22 mouse cellular contexts compared by ENCODE assay signal in the genomic region with DNA sequence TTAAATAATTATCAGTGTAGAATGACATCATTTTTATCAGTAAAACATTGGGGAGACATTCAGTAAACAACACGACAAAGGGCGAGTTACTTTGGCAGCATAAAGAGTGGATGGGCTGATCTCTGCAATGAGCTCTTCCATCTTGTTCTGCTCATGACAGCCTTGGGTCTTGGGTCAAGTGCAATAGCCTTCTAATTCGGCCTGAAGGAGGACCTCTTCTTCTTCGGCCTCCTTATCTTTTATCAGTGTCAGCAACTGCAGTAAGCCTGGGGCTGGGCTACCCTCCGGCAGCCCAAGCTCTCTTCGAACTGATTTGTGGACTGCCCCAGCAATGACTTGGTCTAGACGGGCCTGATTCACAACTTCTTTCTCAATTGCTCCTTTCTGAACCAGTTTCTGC. TPM values are rescaled to one million over a fixed set of nuclear protein-coding genes. Genes with fewer than 3 reads are reported as not detected.
A peak's percentile ranks its signal among the peaks of the same experiment; 100 is the strongest.
DNase-seq lines count a peak whose midpoint lies in the region; ATAC-seq and TF ChIP-seq lines count a peak whose summit lies in the region.
"Had no signal": no experiment of that assay in that cellular context is flagged by ENCODE, and none has a peak within 500 bp of the region (broad histone marks: within the 10 kb centered on the region; RNA-seq: fewer than 3 reads in every experiment).

No protein-coding gene starts in this region.

- no peak overlapping the region for H3K9ac ChIP-seq in liver, embryonic 11.5 days (ENCODE audit: low read depth, low read length)
- peak overlapping the region; percentile 93; the same call in 1 of the 2 replicates for H3K9ac ChIP-seq in hindbrain, postnatal 0 days (replicated peaks; ENCODE audit: low read length)
- no peak overlapping the region for H3K9ac ChIP-seq in neural tube, embryonic 12.5 days
- H3K9ac ChIP-seq in lung, postnatal 0 days (replicated peaks; ENCODE audit: low read depth) = no peak overlapping the region
- H3K9ac ChIP-seq: embryonic facial prominence, embryonic 15.5 days had no signal

- no peak for TF ChIP-seq CTCF in hindbrain, postnatal 0 days (IDR thresholded peaks at IDR 0.05; ENCODE audit: low read depth)
- no peak for TF ChIP-seq CTCF in lung, postnatal 0 days (IDR thresholded peaks at IDR 0.05)

- no peaks in the 10 kb centered on the region for H3K9me3 ChIP-seq in liver, embryonic 11.5 days (ENCODE audit: control insufficient read depth, low read length)
- no peaks in the 10 kb centered on the region for H3K9me3 ChIP-seq in hindbrain, postnatal 0 days (ENCODE audit: low read length)
- no peaks in the 10 kb centered on the region for H3K9me3 ChIP-seq in neural tube, embryonic 12.5 days
- no peaks in the 10 kb centered on the region for H3K9me3 ChIP-seq in lung, postnatal 0 days (ENCODE audit: low read length)
- H3K9me3 ChIP-seq: embryonic facial prominence, embryonic 15.5 days; G1E; heart, embryonic 12.5 days had no signal

- H3K27me3 ChIP-seq in liver, embryonic 11.5 days (replicated peaks; ENCODE audit: control insufficient read depth, insufficient read depth, low read length) = no peaks in the 10 kb centered on the region
- no peaks in the 10 kb centered on the region for H3K27me3 ChIP-seq in hindbrain, postnatal 0 days (ENCODE audit: insufficient read depth, low read length)
- no peaks in the 10 kb centered on the region for H3K27me3 ChIP-seq in neural tube, embryonic 12.5 days (replicated peaks)
- no peaks in the 10 kb centered on the region for H3K27me3 ChIP-seq in lung, postnatal 0 days (replicated peaks; ENCODE audit: insufficient read depth, low read length)
- H3K27me3 ChIP-seq: embryonic facial prominence, embryonic 15.5 days; heart, embryonic 12.5 days; megakaryocyte, embryonic 14.5 days had no signal

- DNase-seq in heart, adult 11 months = peak; percentile 71
- DNase-seq in heart, postnatal 25 days (ENCODE audit: low spot score) = no peak
- DNase-seq in liver, embryonic 11.5 days (ENCODE audit: low spot score) = no peak
- DNase-seq in liver = no peak
- DNase-seq in hindbrain, postnatal 0 days (ENCODE audit: low spot score) = no peak
- DNase-seq in lung, postnatal 0 days (ENCODE audit: low spot score) = no peak
- DNase-seq in left cerebral cortex, adult 9 months (ENCODE audit: low spot score in 2 of 2) = no peak
- DNase-seq: adrenal gland, adult 2 months; cerebellum, adult 11 months; gastrocnemius, postnatal 25 days; kidney, adult 8-10 months; retina, postnatal 1 day had no signal

- no peaks in the 10 kb centered on the region for H3K36me3 ChIP-seq in liver, embryonic 11.5 days (ENCODE audit: control insufficient read depth, insufficient read depth, low read length)
- H3K36me3 ChIP-seq in hindbrain, postnatal 0 days (ENCODE audit: insufficient read depth, low read length) = no peaks in the 10 kb centered on the region
- no peaks in the 10 kb centered on the region for H3K36me3 ChIP-seq in neural tube, embryonic 12.5 days
- H3K36me3 ChIP-seq in lung, postnatal 0 days (ENCODE audit: insufficient read depth, low read length) = no peaks in the 10 kb centered on the region

- H3K4me3 ChIP-seq in liver, embryonic 11.5 days (ENCODE audit: low read depth, low read length) = no peak overlapping the region
- no peak overlapping the region for H3K4me3 ChIP-seq in hindbrain, postnatal 0 days (ENCODE audit: low read length)
- H3K4me3 ChIP-seq in neural tube, embryonic 12.5 days = no peak overlapping the region
- no peak overlapping the region for H3K4me3 ChIP-seq in lung, postnatal 0 days (ENCODE audit: low read depth, low read length)

- peaks cover 18% of the 10 kb centered on the region for H3K4me1 ChIP-seq in liver, embryonic 11.5 days (replicated peaks; ENCODE audit: control insufficient read depth, insufficient read depth, low read length)
- H3K4me1 ChIP-seq in hindbrain, postnatal 0 days (ENCODE audit: insufficient read depth, low read length) = 0 out of 2 replicates have a peak, but pooled peaks cover 6% of the 10 kb centered on the region
- peaks cover 20% of the 10 kb centered on the region for H3K4me1 ChIP-seq in neural tube, embryonic 12.5 days
- H3K4me1 ChIP-seq in lung, postnatal 0 days (ENCODE audit: insufficient read depth, low read depth, low read length) = peaks cover 5% of the 10 kb centered on the region; the same call in 1 of the 2 replicates

- no peak for TF ChIP-seq EP300 in lung, postnatal 0 days (IDR thresholded peaks at IDR 0.05)

- intact Hi-C loops in heart, postnatal 25 days (cut with DNase I) = loop anchor here (2.0 to 5.0 kb wide), 2 partner anchors 15 to 135 kb away; a partner anchor contains a TSS

- 62% methylated on average over 7 of the region's 7 CpGs for WGBS in liver, embryonic 11.5 days
- WGBS in hindbrain, postnatal 0 days = 85% methylated on average over 7 of the region's 7 CpGs
- 88% methylated on average over 7 of the region's 7 CpGs for WGBS in neural tube, embryonic 12.5 days
- WGBS in lung, postnatal 0 days = 69% methylated on average over 7 of the region's 7 CpGs

- ATAC-seq in liver, embryonic 11.5 days (replicated peaks; ENCODE audit: low FRiP score) = no peak
- ATAC-seq in hindbrain, postnatal 0 days = no peak
- ATAC-seq in neural tube, embryonic 12.5 days (ENCODE audit: low FRiP score, low read depth) = no peak
- no peak for ATAC-seq in lung, postnatal 0 days

- peak overlapping the region; percentile 86; the same call in 1 of the 2 replicates for H3K4me2 ChIP-seq in liver, embryonic 11.5 days
- peak overlapping the region; percentile 77 for H3K4me2 ChIP-seq in hindbrain, postnatal 0 days (ENCODE audit: low read depth, low read length)
- H3K4me2 ChIP-seq in neural tube, embryonic 12.5 days (replicated peaks) = peak overlapping the region; percentile 88; the same call in 1 of the 2 replicates
- no peak overlapping the region for H3K4me2 ChIP-seq in lung, postnatal 0 days (replicated peaks; ENCODE audit: low read depth, low read length)

- H3K27ac ChIP-seq in liver, embryonic 11.5 days (ENCODE audit: low read depth, low read length) = no peak overlapping the region
- H3K27ac ChIP-seq in hindbrain, postnatal 0 days = no peak overlapping the region
- no peak overlapping the region for H3K27ac ChIP-seq in neural tube, embryonic 12.5 days
- H3K27ac ChIP-seq in lung, postnatal 0 days (ENCODE audit: low read length) = no peak overlapping the region
- H3K27ac ChIP-seq: embryonic facial prominence, embryonic 15.5 days had no signal

RNA-seq across cellular contexts. Expression of a gene that starts 1.4 kb away (rescaled TPM):
- total RNA-seq in heart, postnatal 25 days (2021) = 1 to 10 TPM; 7.3 to 7.9 TPM
- polyA plus RNA-seq in liver, embryonic 11.5 days (2014; fragmentation: Nextera tagmentation; extraction: Ambion mirVana) = 18.3 and 18.4 TPM in 2 replicates
- 13.9 and 20.7 TPM in 2 replicates for total RNA-seq in hindbrain, postnatal 0 days (2014; rRNA removed)
- 62.3 and 64.9 TPM in 2 replicates for polyA plus RNA-seq in hindbrain, postnatal 0 days (2015; fragmentation: Nextera tagmentation; extraction: Ambion mirVana)
- polyA plus RNA-seq in neural tube, embryonic 12.5 days (2016; fragmentation: Nextera tagmentation; extraction: Ambion mirVana) = 38.4 and 42.9 TPM in 2 replicates
- polyA plus RNA-seq in lung, postnatal 0 days (2015; fragmentation: Nextera tagmentation; extraction: Ambion mirVana) = 9.7 and 10.1 TPM in 2 replicates

RNA-seq across cellular contexts. Expression of a gene that starts 1.5 kb away (rescaled TPM):
- total RNA-seq in heart, postnatal 25 days (2021) = 1 to 10 TPM; 3.3 to 3.9 TPM
- 12.6 and 14.0 TPM in 2 replicates for polyA plus RNA-seq in liver, embryonic 11.5 days (2014; fragmentation: Nextera tagmentation; extraction: Ambion mirVana)
- 4.3 and 7.1 TPM in 2 replicates for total RNA-seq in hindbrain, postnatal 0 days (2014; rRNA removed)
- 11.2 and 12.2 TPM in 2 replicates for polyA plus RNA-seq in hindbrain, postnatal 0 days (2015; fragmentation: Nextera tagmentation; extraction: Ambion mirVana)
- 11.6 and 11.7 TPM in 2 replicates for polyA plus RNA-seq in neural tube, embryonic 12.5 days (2016; fragmentation: Nextera tagmentation; extraction: Ambion mirVana)
- 9.9 and 12.5 TPM in 2 replicates for polyA plus RNA-seq in lung, postnatal 0 days (2015; fragmentation: Nextera tagmentation; extraction: Ambion mirVana)

RNA-seq across cellular contexts. Expression of a gene that starts 15.5 kb away (rescaled TPM):
- total RNA-seq in heart, postnatal 25 days (2021) = not detected
- polyA plus RNA-seq in liver, embryonic 11.5 days (2014; fragmentation: Nextera tagmentation; extraction: Ambion mirVana) = not detected in 2 replicates
- total RNA-seq in hindbrain, postnatal 0 days (2014; rRNA removed) = not detected in 2 replicates
- not detected in 2 replicates for polyA plus RNA-seq in hindbrain, postnatal 0 days (2015; fragmentation: Nextera tagmentation; extraction: Ambion mirVana)
- not detected in 2 replicates for polyA plus RNA-seq in neural tube, embryonic 12.5 days (2016; fragmentation: Nextera tagmentation; extraction: Ambion mirVana)
- polyA plus RNA-seq in lung, postnatal 0 days (2015; fragmentation: Nextera tagmentation; extraction: Ambion mirVana) = not detected in 2 replicates
- total RNA-seq: adrenal gland, adult 2 months; G1E; gastrocnemius, postnatal 25 days had no signal
- polyA plus RNA-seq: adrenal gland, adult 2 months; embryonic facial prominence, embryonic 15.5 days; heart, embryonic 12.5 days; large intestine, adult 2 months; limb, embryonic 14.5 days; lung, embryonic 16.5 days; neural tube, embryonic 11.5 days; thymus, postnatal 0 days had no signal

RNA-seq across cellular contexts. Expression of a gene that starts 15.5 kb away (rescaled TPM):
- total RNA-seq in heart, postnatal 25 days (2021) = 10 to 100 TPM; 10.8 to 11.7 TPM
- 31.0 and 36.8 TPM in 2 replicates for polyA plus RNA-seq in liver, embryonic 11.5 days (2014; fragmentation: Nextera tagmentation; extraction: Ambion mirVana)
- total RNA-seq in hindbrain, postnatal 0 days (2014; rRNA removed) = 10.2 and 10.8 TPM in 2 replicates
- polyA plus RNA-seq in hindbrain, postnatal 0 days (2015; fragmentation: Nextera tagmentation; extraction: Ambion mirVana) = 31.4 and 33.9 TPM in 2 replicates
- polyA plus RNA-seq in neural tube, embryonic 12.5 days (2016; fragmentation: Nextera tagmentation; extraction: Ambion mirVana) = 43.7 and 44.1 TPM in 2 replicates
- 15.1 and 17.6 TPM in 2 replicates for polyA plus RNA-seq in lung, postnatal 0 days (2015; fragmentation: Nextera tagmentation; extraction: Ambion mirVana)

RNA-seq across cellular contexts. Expression of a gene that starts 15.7 kb away (rescaled TPM):
- total RNA-seq in heart, postnatal 25 days (2021) = 10 to 100 TPM; 24.4 to 25.3 TPM
- 53.3 and 57.2 TPM in 2 replicates for polyA plus RNA-seq in liver, embryonic 11.5 days (2014; fragmentation: Nextera tagmentation; extraction: Ambion mirVana)
- 47.2 and 49.2 TPM in 2 replicates for total RNA-seq in hindbrain, postnatal 0 days (2014; rRNA removed)
- 26.2 and 28.1 TPM in 2 replicates for polyA plus RNA-seq in hindbrain, postnatal 0 days (2015; fragmentation: Nextera tagmentation; extraction: Ambion mirVana)
- 46.9 and 48.1 TPM in 2 replicates for polyA plus RNA-seq in neural tube, embryonic 12.5 days (2016; fragmentation: Nextera tagmentation; extraction: Ambion mirVana)
- 20.7 and 23.1 TPM in 2 replicates for polyA plus RNA-seq in lung, postnatal 0 days (2015; fragmentation: Nextera tagmentation; extraction: Ambion mirVana)
